ENCODE assay signal across 8 mouse cellular contexts in the genomic region with DNA sequence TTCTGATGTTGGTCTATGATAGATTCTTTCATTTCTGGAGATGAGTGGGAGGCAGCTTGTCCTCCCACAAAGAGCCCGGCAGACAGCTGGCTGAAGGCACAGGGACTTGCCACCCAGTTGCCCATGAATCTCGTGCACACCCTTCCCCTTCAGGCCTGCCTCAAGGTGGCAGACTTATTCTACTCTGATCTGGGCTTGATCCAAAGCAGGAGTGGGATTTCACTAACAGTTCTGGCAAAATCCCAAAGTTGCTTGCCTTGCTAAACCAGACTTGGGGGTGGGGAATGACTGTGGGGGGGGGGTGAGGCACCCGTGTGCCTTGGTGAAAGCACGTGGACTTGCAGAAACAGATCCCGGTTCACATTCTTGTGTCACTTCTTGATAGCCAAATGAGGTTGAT. TPM values are rescaled to one million over a fixed set of nuclear protein-coding genes. Genes with fewer than 3 reads are reported as not detected.
DNase-seq lines count a peak whose midpoint lies in the region; ATAC-seq and TF ChIP-seq lines count a peak whose summit lies in the region.

No protein-coding gene starts in this region.

- DNase-seq in heart, adult 2 months: peak; percentile 18 to 33
- DNase-seq in MEL (ENCODE audit: low read depth, low spot score): no peak
- DNase-seq in embryo, embryonic 10 days (ENCODE audit: low spot score): peak; percentile 63
- peak; percentile 75 for DNase-seq in hindbrain, embryonic 14.5 days (ENCODE audit: low spot score)
- DNase-seq in lung, adult 18-20 months: peak; percentile 9 to 35
- DNase-seq in right cerebral cortex, postnatal 14 days: peak; percentile 20
- DNase-seq in urinary bladder, adult 2 months (ENCODE audit: low spot score): no peak

- TF ChIP-seq POLR2A in heart, adult 2 months (IDR thresholded peaks at IDR 0.05; ENCODE audit: insufficient read depth, low read depth, low read length): no peak
- no peak for TF ChIP-seq POLR2A in MEL (IDR thresholded peaks at IDR 0.05; ENCODE audit: control insufficient read depth in 1 of 2, insufficient read depth in 1 of 2, low read depth in 1 of 2, low read length in 2 of 2, poor library complexity in 1 of 2)

- no peaks in the 10 kb centered on the region for H3K9me3 ChIP-seq in heart, embryonic 11.5 days (replicated peaks; ENCODE audit: control insufficient read depth, low read length)
- H3K9me3 ChIP-seq in MEL (replicated peaks; ENCODE audit: insufficient read depth, low read length): no peaks in the 10 kb centered on the region
- H3K9me3 ChIP-seq in hindbrain, embryonic 14.5 days (ENCODE audit: control insufficient read depth, low read length): no peaks in the 10 kb centered on the region

- TF ChIP-seq RAD21 in MEL (IDR thresholded peaks at IDR 0.05; ENCODE audit: low read depth, low read length): peak; percentile 7

- H3K4me1 ChIP-seq in heart, adult 2 months (ENCODE audit: control insufficient read depth, insufficient read depth, low read length): no peaks in the 10 kb centered on the region; the same call in none of the 2 replicates
- peaks cover 8% of the 10 kb centered on the region; the same call in 1 of the 2 replicates for H3K4me1 ChIP-seq in heart, embryonic 11.5 days (ENCODE audit: control insufficient read depth, insufficient read depth, low read length)
- no peaks in the 10 kb centered on the region for H3K4me1 ChIP-seq in MEL (ENCODE audit: control insufficient read depth in 1 of 2, insufficient read depth in 2 of 2, low read length in 2 of 2)
- H3K4me1 ChIP-seq in hindbrain, embryonic 14.5 days (replicated peaks; ENCODE audit: control insufficient read depth, insufficient read depth, low read length): no peaks in the 10 kb centered on the region

- no peaks in the 10 kb centered on the region for H3K36me3 ChIP-seq in heart, adult 2 months (ENCODE audit: control insufficient read depth, insufficient read depth, low read length)
- no peaks in the 10 kb centered on the region for H3K36me3 ChIP-seq in heart, embryonic 11.5 days (ENCODE audit: control insufficient read depth, insufficient read depth, low read length)
- H3K36me3 ChIP-seq in MEL (ENCODE audit: control insufficient read depth in 1 of 2, insufficient read depth in 2 of 2, low read length in 2 of 2): no peaks in the 10 kb centered on the region
- no peaks in the 10 kb centered on the region for H3K36me3 ChIP-seq in hindbrain, embryonic 14.5 days (replicated peaks; ENCODE audit: control insufficient read depth, insufficient read depth)

- no peak overlapping the region for H3K4me3 ChIP-seq in heart, adult 2 months
- no peak overlapping the region for H3K4me3 ChIP-seq in heart, embryonic 11.5 days (ENCODE audit: low read depth, low read length)
- no peak overlapping the region for H3K4me3 ChIP-seq in MEL (ENCODE audit: control insufficient read depth in 1 of 2, insufficient read depth in 1 of 2, low read depth in 2 of 2, low read length in 2 of 2)
- no peak overlapping the region for H3K4me3 ChIP-seq in hindbrain, embryonic 14.5 days (replicated peaks; ENCODE audit: low read length)

- H3K9ac ChIP-seq in heart, adult 2 months (ENCODE audit: low read depth, low read length): no peak overlapping the region
- H3K9ac ChIP-seq in heart, embryonic 11.5 days (ENCODE audit: low read depth, low read length): no peak overlapping the region
- no peak overlapping the region for H3K9ac ChIP-seq in MEL (ENCODE audit: control insufficient read depth, low read depth, low read length, poor library complexity, severe bottlenecking)
- H3K9ac ChIP-seq in hindbrain, embryonic 14.5 days: no peak overlapping the region

- WGBS in heart, adult 2 months: 10% methylated on average over 5 of the region's 5 CpGs
- WGBS in heart, embryonic 11.5 days (ENCODE audit: insufficient replicate concordance): 19% methylated on average over 5 of the region's 5 CpGs
- WGBS in hindbrain, embryonic 14.5 days: 31% methylated on average over 5 of the region's 5 CpGs

- ATAC-seq in heart, embryonic 11.5 days (replicated peaks; ENCODE audit: insufficient number of reproducible peaks, low FRiP score, low TSS enrichment): no peak
- ATAC-seq in hindbrain, embryonic 14.5 days (ENCODE audit: low FRiP score): 0 out of 2 replicates have a peak, but pooled peaks have one; percentile 21

- intact Hi-C loops in heart, adult 2 months (cut with DNase I): loop anchor here (1.0 kb wide), 1 partner anchor 242 kb away; no protein-coding TSS in a partner anchor

- H3K79me2 ChIP-seq in heart, adult 2 months (replicated peaks; ENCODE audit: control insufficient read depth, insufficient read depth, low read length): no peaks in the 10 kb centered on the region
- no peaks in the 10 kb centered on the region for H3K79me2 ChIP-seq in MEL (ENCODE audit: control insufficient read depth, insufficient read depth, low read length, poor library complexity)

- no peak overlapping the region for H3K4me2 ChIP-seq in heart, embryonic 11.5 days
- no peak overlapping the region for H3K4me2 ChIP-seq in hindbrain, embryonic 14.5 days (replicated peaks)

- H3K27ac ChIP-seq in heart, adult 2 months: no peak overlapping the region
- H3K27ac ChIP-seq in heart, embryonic 11.5 days (ENCODE audit: low read depth, low read length): no peak overlapping the region
- no peak overlapping the region for H3K27ac ChIP-seq in MEL (ENCODE audit: control insufficient read depth, low read depth, low read length)
- H3K27ac ChIP-seq in hindbrain, embryonic 14.5 days: no peak overlapping the region

- H3K27me3 ChIP-seq in heart, adult 2 months (ENCODE audit: control insufficient read depth, insufficient read depth, low read length): no peaks in the 10 kb centered on the region
- H3K27me3 ChIP-seq in heart, embryonic 11.5 days (ENCODE audit: control insufficient read depth, insufficient read depth, low read length): peaks cover 3% of the 10 kb centered on the region; the same call in 1 of the 2 replicates
- H3K27me3 ChIP-seq in MEL (ENCODE audit: control insufficient read depth in 1 of 2, insufficient read depth in 2 of 2, low read length in 2 of 2): peaks cover 6 to 26% of the 10 kb centered on the region in 2 experiments
- no peaks in the 10 kb centered on the region for H3K27me3 ChIP-seq in hindbrain, embryonic 14.5 days (ENCODE audit: control insufficient read depth, insufficient read depth, low read length)

- TF ChIP-seq CTCF in heart, adult 2 months (IDR thresholded peaks at IDR 0.05): peak; percentile 74
- TF ChIP-seq CTCF in MEL (IDR thresholded peaks at IDR 0.05 in 2 of 3, conservative IDR thresholded peaks at IDR 0.05 in 1 of 3; ENCODE audit: control insufficient read depth in 1 of 3, insufficient read depth in 1 of 3, low read depth in 2 of 3, low read length in 3 of 3, poor library complexity in 1 of 3, severe bottlenecking in 1 of 3): peak in 2 of 3 experiments; percentile 21 to 25; a peak in 3 of 6 replicates

- peak; percentile 78; the same call in 1 of the 2 replicates for TF ChIP-seq EP300 in heart, adult 2 months (IDR thresholded peaks at IDR 0.05; ENCODE audit: insufficient read depth, low read depth, low read length)
- TF ChIP-seq EP300 in MEL (IDR thresholded peaks at IDR 0.05; ENCODE audit: low read depth in 1 of 2, low read length in 2 of 2): no peak

TF ChIP-seq in MEL, 35 proteins besides CTCF, POLR2A, EP300 and RAD21:
- TF ChIP-seq ZC3H11A (IDR thresholded peaks at IDR 0.05; ENCODE audit: low read depth, low read length): no peak
- TF ChIP-seq SMC3 (IDR thresholded peaks at IDR 0.05; ENCODE audit: low read depth, low read length): peak; percentile 26; the same call in 1 of the 2 replicates

RNA-seq across cellular contexts. Expression of gene Kbtbd12, which starts 48.2 kb away (rescaled TPM):
- 10 to 100 TPM; 35.7 to 37.4 TPM for total RNA-seq in heart, adult 2 months (2021)
- polyA plus RNA-seq in heart, adult 2 months (2012; rRNA removed): 14.7 and 20.4 TPM in 2 replicates
- 7.7 and 15.2 TPM in 2 replicates for polyA plus RNA-seq in heart, embryonic 11.5 days (2014; fragmentation: Nextera tagmentation; extraction: Ambion mirVana)
- total RNA-seq in MEL (2012; rRNA removed): 0.04 and 0.07 TPM in 2 replicates
- not detected for polyA plus RNA-seq in MEL (2012; ENCODE audit: insufficient read depth in 1 of 2, insufficient read length in 2 of 2, low read depth in 1 of 2, low replicate concordance in 2 of 2, missing spikeins in 1 of 2)
- polyA plus RNA-seq in hindbrain, embryonic 14.5 days (2014; fragmentation: Nextera tagmentation; extraction: Ambion mirVana): 0.62 TPM in 1 of 2 replicates, not detected in the other
- polyA plus RNA-seq in urinary bladder, adult 2 months (2012; rRNA removed): 1.4 and 1.6 TPM in 2 replicates

Comparison
In these comparisons a context has a peak if more than half of its experiments do, and no peak if none do; other contexts are left out.
1. DNase-seq: peak in heart, adult 2 months (2 of 2), embryo, embryonic 10 days (single experiment), hindbrain, embryonic 14.5 days (single experiment), lung, adult 18-20 months (2 of 2) and right cerebral cortex, postnatal 14 days (single experiment); none in MEL (single experiment) and urinary bladder, adult 2 months (single experiment).